Mouse (Mus musculus) adrenal gland, postnatal 14 days (tissue): ENCODE measurements around the gene Plpp3. TPM values are rescaled to one million over a fixed set of nuclear protein-coding genes. Genes with fewer than 3 reads are reported as not detected.

Source experiments
- DNase-seq: peaks from one replicate; pipeline ENCODE4 v3.0.0; 2021; ENCODE audit warnings: mixed read lengths
- total RNA-seq: library from RNA; stranded (reverse); gene quantifications from 2 replicates; pipeline ENCODE4 v1.2.3, GENCODE M21; 2021

Plpp3 gene
- total RNA-seq, 1 experiment from 2014 or later = 195 TPM

- no peak for DNase-seq
These were observed 31.7 kb downstream of the Plpp3 start for GRCm38 (mm10) chr4:105188801-105189200.

GRCm38 (mm10) chr4:105190826-105191225, 33.7 kb downstream of the Plpp3 start:
- DNase-seq = no peak

- DNase-seq = no peak
These were observed 34.4 kb downstream of the Plpp3 start for GRCm38 (mm10) chr4:105191550-105191949.

GRCm38 (mm10) chr4:105192665-105193064, 35.5 kb downstream of the Plpp3 start:
- no peak for DNase-seq

GRCm38 (mm10) chr4:105195256-105195655, 38.1 kb downstream of the Plpp3 start:
- DNase-seq = no peak

- DNase-seq = no peak
These were observed 39.0 kb downstream of the Plpp3 start for GRCm38 (mm10) chr4:105196099-105196498.

GRCm38 (mm10) chr4:105196993-105197765, 40.0 kb downstream of the Plpp3 start:
- no peak for DNase-seq

GRCm38 (mm10) chr4:105198696-105199095, 41.5 kb downstream of the Plpp3 start:
- DNase-seq = peak; percentile 84

GRCm38 (mm10) chr4:105199345-105199744, 42.2 kb downstream of the Plpp3 start:
- DNase-seq = peak; percentile 67

GRCm38 (mm10) chr4:105200624-105201524, 43.7 kb downstream of the Plpp3 start:
- peak; percentile 38 for DNase-seq

GRCm38 (mm10) chr4:105202439-105202838, 45.3 kb downstream of the Plpp3 start:
- DNase-seq = no peak

GRCm38 (mm10) chr4:105203303-105203761, 46.2 kb downstream of the Plpp3 start:
- peak; percentile 55 for DNase-seq

GRCm38 (mm10) chr4:105204071-105204470, 46.9 kb downstream of the Plpp3 start:
- DNase-seq = peak; percentile 42

- peak; percentile 74 for DNase-seq
These were observed 48.1 kb downstream of the Plpp3 start for GRCm38 (mm10) chr4:105205045-105205851.

- no peak for DNase-seq
These were observed 49.0 kb downstream of the Plpp3 start for GRCm38 (mm10) chr4:105206102-105206501.

- DNase-seq = no peak
These were observed 49.8 kb downstream of the Plpp3 start for GRCm38 (mm10) chr4:105206995-105207394.

- DNase-seq = no peak
These were observed 50.5 kb downstream of the Plpp3 start for GRCm38 (mm10) chr4:105207641-105208040.

- DNase-seq = no peak
These were observed 51.8 kb downstream of the Plpp3 start for GRCm38 (mm10) chr4:105208977-105209376.

- DNase-seq = no peak
These were observed 56.2 kb downstream of the Plpp3 start for GRCm38 (mm10) chr4:105213314-105213713.

- peak; percentile 69 for DNase-seq
These were observed 57.3 kb downstream of the Plpp3 start for GRCm38 (mm10) chr4:105214438-105214837.

- peak; percentile 81 for DNase-seq
These were observed 58.7 kb downstream of the Plpp3 start for GRCm38 (mm10) chr4:105215726-105216410.

- peak; percentile 48 for DNase-seq
These were observed 61.1 kb downstream of the Plpp3 start for GRCm38 (mm10) chr4:105218202-105218601.
